Mouse (Mus musculus) heart, postnatal 4 days (tissue): ENCODE data around the gene Actn4. TPM values are rescaled to one million over a fixed set of nuclear protein-coding genes. Genes with fewer than 3 reads are reported as not detected.

Source experiments
- total RNA-seq, 2 experiments: library from RNA; stranded (reverse); gene quantifications; 2 replicates each; pipeline ENCODE4 v1.2.3; 2021

Gene Actn4
- total RNA-seq, 2 experiments from 2014 or later = 224 to 231 TPM

Other genes starting within 250 kb of the Actn4 start
- gene Fbxo17, start 245.5 kb downstream of the Actn4 start, total RNA-seq = 1 to 10 TPM; 2.6 to 4.2 TPM
- 10 to 100 TPM; 44.5 to 45.9 TPM for gene Mrps12, start 220.5 kb downstream of the Actn4 start, total RNA-seq
- 10 to 100 TPM; 19.3 to 19.9 TPM for gene Sars2, start 220.3 kb downstream of the Actn4 start, total RNA-seq
- gene Ccer2, start 206.2 kb downstream of the Actn4 start, total RNA-seq = not detected
- 10 to 100 TPM; 56.4 to 58.3 TPM for gene Sirt2, start 195.6 kb downstream of the Actn4 start, total RNA-seq
- 10 to 100 TPM; 14.4 to 14.5 TPM for gene Nfkbib, start 194.8 kb downstream of the Actn4 start, total RNA-seq
- gene Rinl, start 173.4 kb downstream of the Actn4 start, total RNA-seq = 1 to 10 TPM; 1.1 to 1.8 TPM
- gene Hnrnpl, start 153.8 kb downstream of the Actn4 start, total RNA-seq = 100 to 1,000 TPM; 549 to 557 TPM
- gene Ech1, start 137.1 kb downstream of the Actn4 start, total RNA-seq = 100 to 1,000 TPM; 647 to 783 TPM
- gene Lgals4, start 128.5 kb downstream of the Actn4 start, total RNA-seq = 10 to 100 TPM; 17.8 to 20.8 TPM
- gene Lgals7, start 98.5 kb downstream of the Actn4 start, total RNA-seq = 1 to 10 TPM; 1.4 to 4.4 TPM
- under 1 TPM; 0.31 to 0.83 TPM for gene Capn12, start 80.9 kb downstream of the Actn4 start, total RNA-seq
- gene Eif3k, start 19.5 kb upstream of the Actn4 start, total RNA-seq = 100 to 1,000 TPM; 205 to 208 TPM
- gene Map4k1, start 19.7 kb upstream of the Actn4 start, total RNA-seq = 1 to 10 TPM; 1.6 to 2.0 TPM
- gene Ryr1, start 162.8 kb upstream of the Actn4 start, total RNA-seq = under 1 TPM; 0.10 to 0.88 TPM
- under 1 TPM; 0.79 to 0.86 TPM for gene Rasgrp4, start 172.5 kb upstream of the Actn4 start, total RNA-seq
- 10 to 100 TPM; 13.6 to 14.6 TPM for gene Fam98c, start 193.9 kb upstream of the Actn4 start, total RNA-seq
- gene Ggn, start 207.9 kb upstream of the Actn4 start, total RNA-seq = under 1 TPM; 0.24 to 0.54 TPM
- gene Spred3, start 208.1 kb upstream of the Actn4 start, total RNA-seq = 1 to 10 TPM; 2.2 to 2.5 TPM
- 100 to 1,000 TPM; 184 to 188 TPM for gene Psmd8, start 218.4 kb upstream of the Actn4 start, total RNA-seq